Mouse (Mus musculus) forebrain, postnatal 0 days (tissue): ENCODE data around the gene Gm32802. TPM values are rescaled to one million over a fixed set of nuclear protein-coding genes. Genes with fewer than 3 reads are reported as not detected.
"Not testable (repeated sequence)": the region's sequence is repeated elsewhere in the genome, so short reads cannot be mapped to it uniquely, and the experiment has no call there.

Source experiments
- ATAC-seq: fragments of 200-750 bp; cut with Nextera tagmentation; 2 replicates; pipeline ENCODE4 v1.8.0; 2017; ENCODE audit warnings: mild to moderate bottlenecking, moderate library complexity
- DNase-seq: peaks from one replicate; pipeline ENCODE4 v3.0.0-alpha.2; 2015
- H3K27ac ChIP-seq: fragments of 300-500 bp; sonication (generic); 2 replicates; pipeline ENCODE4 v1.5.1; 2014; ENCODE audit warnings: low read depth, mild to moderate bottlenecking, antibody characterized with exemption, low read length, moderate library complexity, mixed read lengths
- H3K27me3 ChIP-seq: fragments of 300-500 bp; sonication (generic); 2 replicates; pipeline ENCODE4 v1.6.1; 2014; ENCODE audit warnings: mild to moderate bottlenecking, low read length, mixed read lengths; ENCODE audit not compliant: insufficient read depth
- H3K36me3 ChIP-seq: fragments of 300-500 bp; sonication (generic); 2 replicates; pipeline ENCODE4 v1.6.1; 2014; ENCODE audit warnings: mild to moderate bottlenecking, moderate library complexity; ENCODE audit not compliant: insufficient read depth
- H3K4me1 ChIP-seq: fragments of 300-500 bp; sonication (generic); 2 replicates; pipeline ENCODE4 v1.6.1; 2014; ENCODE audit warnings: antibody characterized with exemption; ENCODE audit not compliant: insufficient read depth
- H3K4me2 ChIP-seq: fragments of 300-500 bp; sonication (generic); 2 replicates; pipeline ENCODE4 v1.6.1; 2014; ENCODE audit warnings: low read depth, mild to moderate bottlenecking, moderate library complexity
- H3K4me3 ChIP-seq: fragments of 300-500 bp; sonication (generic); 2 replicates; pipeline ENCODE4 v1.5.1; 2014; ENCODE audit warnings: low read depth, low read length, mixed read lengths
- H3K9ac ChIP-seq: fragments of 300-500 bp; sonication (generic); 2 replicates; pipeline ENCODE4 v1.6.1; 2014; ENCODE audit warnings: mild to moderate bottlenecking
- H3K9me3 ChIP-seq: fragments of 300-500 bp; sonication (generic); 2 replicates; pipeline ENCODE4 v1.6.1; 2016; ENCODE audit warnings: low read length
- CTCF ChIP-seq: sonication (generic); IDR thresholded peaks from 2 replicates; pipeline ENCODE4 v1.5.1; 2016; ENCODE audit warnings: antibody characterized with exemption, control low read depth, low read depth
- WGBS: fragments of 180-500 bp; shearing (Covaris S2); extraction: QIAGEN DNeasy Blood & Tissue Kit; methylation state at CpG from one replicate; pipeline ENCODE4 v1.1.7; 2014; 5-methylcytosine and 5-hydroxymethylcytosine counted together
- polyA plus RNA-seq: library from polyadenylated mRNA; unstranded; fragments of >200 nt; fragmentation: Nextera tagmentation; extraction: Ambion mirVana; gene quantifications from 2 replicates; pipeline ENCODE4 v1.2.1, GENCODE M21; 2015
- total RNA-seq: library from RNA; depleted of rRNA; stranded (reverse); fragments of >200 nt; gene quantifications from 2 replicates; pipeline ENCODE4 v1.2.3, GENCODE M21; 2014; rRNA removed

Gm32802 gene
- 0.31 TPM in 1 of 2 replicates, not detected in the other for total RNA-seq
- polyA plus RNA-seq = 0.07 TPM in 1 of 2 replicates, not detected in the other

- H3K4me1 ChIP-seq, H3K4me2 ChIP-seq, H3K27ac ChIP-seq, H3K9me3 ChIP-seq, H3K36me3 ChIP-seq, ATAC-seq, DNase-seq, H3K4me3 ChIP-seq, H3K27me3 ChIP-seq, H3K9ac ChIP-seq: not testable (repeated sequence)
- WGBS = no CpG with 5 or more reads among the region's 13 CpGs
These were observed at the start of gene Gm32802 for GRCm38 (mm10) chr10:118258388-118258787. Gene Gm32802, plus strand, starts transcription at chr10:118258688.

DNA sequence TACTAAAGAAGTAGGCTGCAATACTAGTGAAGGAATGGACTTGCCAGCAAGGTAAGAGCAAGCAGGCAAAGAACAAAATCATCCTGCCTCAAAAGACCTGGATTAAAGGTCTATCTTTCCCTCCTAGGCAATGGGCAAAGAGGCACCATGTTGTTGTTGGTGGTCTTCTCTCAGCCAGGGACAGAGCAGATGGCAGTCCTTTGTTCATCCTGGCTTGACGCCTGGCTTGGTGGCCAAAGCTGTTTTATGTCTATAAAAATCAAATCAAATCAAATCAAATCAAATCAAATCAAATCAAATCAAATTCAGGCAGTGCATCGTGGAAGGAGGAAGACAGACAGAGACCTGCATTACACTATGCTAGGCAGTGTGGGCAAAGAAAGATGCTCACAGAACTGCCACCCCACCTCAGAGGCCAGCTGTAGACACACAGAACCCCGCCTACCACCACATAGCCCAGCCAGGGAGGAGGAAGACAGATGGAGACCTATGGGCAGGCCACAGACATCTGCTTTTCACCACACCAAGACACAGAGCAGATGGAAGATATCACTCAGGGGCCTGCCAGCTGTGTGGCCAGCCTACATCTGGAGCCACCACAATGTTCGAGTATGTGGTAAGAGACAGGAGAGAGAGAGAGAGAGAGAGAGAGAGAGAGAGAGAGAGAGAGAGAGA, 42.6 kb upstream of the Gm32802 start:
- not testable (repeated sequence) for ATAC-seq, H3K4me2 ChIP-seq, H3K4me3 ChIP-seq, H3K27ac ChIP-seq, H3K9ac ChIP-seq, H3K4me1 ChIP-seq, H3K27me3 ChIP-seq, H3K9me3 ChIP-seq, H3K36me3 ChIP-seq, DNase-seq
- 62% methylated on average over 2 of the region's 4 CpGs for WGBS

DNA sequence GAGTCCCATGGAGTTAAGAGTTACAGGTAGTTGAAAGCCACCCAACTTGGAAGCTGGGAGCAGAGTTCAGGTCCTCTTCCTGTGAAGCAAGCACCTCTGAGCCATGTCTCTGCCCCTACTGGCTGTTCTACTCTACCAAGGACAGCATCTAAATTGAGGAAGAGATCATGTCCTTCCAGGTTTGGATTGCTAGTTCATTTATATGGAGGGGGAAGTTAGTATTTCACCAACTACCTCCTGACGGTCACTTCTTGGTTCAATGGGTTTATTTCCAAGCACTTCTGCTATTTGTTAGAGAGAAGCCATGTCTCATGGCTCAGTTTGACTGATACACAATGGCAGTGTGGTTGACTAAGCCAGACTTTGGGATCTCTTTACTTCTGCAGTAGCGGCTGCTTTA, 30.9 kb upstream of the Gm32802 start:
- not testable (repeated sequence) for ATAC-seq, DNase-seq, H3K9me3 ChIP-seq, H3K27me3 ChIP-seq, H3K4me2 ChIP-seq, H3K27ac ChIP-seq, H3K4me1 ChIP-seq, H3K4me3 ChIP-seq, H3K9ac ChIP-seq, H3K36me3 ChIP-seq
- no CpG with 5 or more reads among the region's 2 CpGs for WGBS

DNA sequence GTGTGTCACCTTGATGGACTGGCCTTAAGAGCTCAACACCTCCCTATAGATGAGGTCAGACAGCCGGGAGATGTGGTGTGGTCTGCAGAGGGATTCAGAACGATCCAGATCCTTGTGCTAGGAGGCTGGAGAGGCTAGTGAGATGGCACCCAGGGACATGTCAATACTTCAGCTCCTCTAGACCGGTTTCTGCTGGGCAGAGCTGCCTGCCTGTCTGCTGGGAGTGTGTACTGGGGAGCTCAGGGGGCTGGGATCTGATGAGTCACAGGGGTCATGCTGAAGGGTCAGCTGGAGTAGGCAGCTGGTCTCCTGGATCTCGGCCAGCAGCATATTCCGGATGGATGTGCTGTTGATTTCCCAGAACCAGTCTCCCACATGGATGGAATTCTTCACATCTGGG, 25.9 kb upstream of the Gm32802 start:
- H3K9ac ChIP-seq, DNase-seq, ATAC-seq, H3K9me3 ChIP-seq, H3K4me3 ChIP-seq, H3K27me3 ChIP-seq, H3K27ac ChIP-seq, H3K4me1 ChIP-seq, H3K4me2 ChIP-seq, H3K36me3 ChIP-seq: not testable (repeated sequence)
- WGBS = no CpG with 5 or more reads among the region's 5 CpGs

DNA sequence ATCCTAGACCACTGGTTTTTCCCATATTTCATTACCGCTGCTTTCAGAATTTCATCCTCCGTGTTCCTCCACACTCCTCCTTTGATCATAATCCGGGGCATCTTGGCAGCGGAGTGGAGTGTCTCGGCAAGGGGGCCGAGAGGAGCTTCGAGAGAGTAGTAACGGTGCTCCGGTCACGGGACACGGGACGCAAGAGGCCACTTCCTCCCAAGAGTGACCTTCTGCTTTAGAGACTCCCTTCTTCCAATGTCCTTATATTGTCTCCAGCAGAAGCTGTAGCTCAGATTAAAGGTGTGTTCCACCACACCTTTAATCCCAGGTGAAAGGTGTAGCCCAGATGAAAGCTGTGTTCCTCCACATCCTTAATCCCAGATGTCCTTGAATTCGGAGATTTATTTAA, 17.8 kb upstream of the Gm32802 start, which contains the start of gene Gm32717:
Gene Gm32717, minus strand, starts transcription at position 101 of the 400 bp plus-strand sequence.
- DNase-seq, H3K4me2 ChIP-seq, H3K9ac ChIP-seq, H3K4me3 ChIP-seq, H3K9me3 ChIP-seq, H3K27me3 ChIP-seq, H3K27ac ChIP-seq, ATAC-seq, H3K4me1 ChIP-seq, H3K36me3 ChIP-seq: not testable (repeated sequence)
- WGBS = no CpG with 5 or more reads among the region's 13 CpGs

DNA sequence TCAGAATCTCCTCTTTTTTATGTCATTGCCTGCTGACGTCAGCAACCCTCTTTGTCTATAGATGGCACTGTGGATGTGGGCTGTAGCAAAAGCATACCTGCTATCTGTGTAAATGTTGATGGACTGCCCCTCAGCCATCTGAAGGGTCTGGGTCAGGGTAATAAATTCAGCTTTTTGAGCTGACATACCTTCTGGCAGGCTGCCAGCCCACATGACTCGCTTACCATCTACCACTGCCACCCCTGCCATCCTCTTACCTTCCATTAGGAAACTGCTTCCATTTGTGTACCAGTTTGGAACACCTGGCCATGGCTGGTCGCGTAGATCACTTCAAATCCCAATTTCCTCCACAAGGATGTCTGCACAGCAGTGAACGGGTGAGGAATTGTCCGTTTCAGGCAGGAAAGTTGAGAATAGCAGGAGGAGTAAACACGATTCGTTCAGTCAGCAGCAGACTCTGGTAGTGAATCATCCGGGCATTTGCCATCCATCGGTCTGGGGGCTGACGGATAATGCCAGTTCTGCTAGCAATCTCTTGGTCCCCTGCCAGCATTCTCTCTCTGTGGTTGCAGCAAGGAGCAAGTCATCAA, 9.4 kb upstream of the Gm32802 start:
- H3K27me3 ChIP-seq, ATAC-seq, H3K36me3 ChIP-seq, H3K9ac ChIP-seq, H3K4me1 ChIP-seq, H3K27ac ChIP-seq, H3K9me3 ChIP-seq, H3K4me3 ChIP-seq: not testable (repeated sequence)
- peak overlapping the region; percentile 15; the same call in 1 of the 2 replicates for H3K4me2 ChIP-seq
- WGBS = 50% methylated on average over 11 of the region's 11 CpGs
- DNase-seq = peak; percentile 37

- Histone ChIP-seq H3K36me3 (no peaks in the 10 kb centered on the region), H3K9me3 (no peaks in the 10 kb centered on the region), H3K4me2 (no peak overlapping the region), H3K27ac (no peak overlapping the region), H3K4me3 (no peak overlapping the region), H3K9ac (no peak overlapping the region), H3K4me1 (no peaks in the 10 kb centered on the region), H3K27me3 (no peaks in the 10 kb centered on the region)
- 38% methylated on average over 10 of the region's 10 CpGs for WGBS
- DNase-seq (peak; percentile 74), ATAC-seq (peak; percentile 59)
- TF ChIP-seq CTCF = peak; percentile 71
These were observed 7.6 kb upstream of the Gm32802 start for GRCm38 (mm10) chr10:118250852-118251295.

GRCm38 (mm10) chr10:118268812-118269211, 10.3 kb downstream of the Gm32802 start:
- ATAC-seq, H3K9ac ChIP-seq: not testable (repeated sequence)
- 69% methylated on average over 3 of the region's 8 CpGs for WGBS

GRCm38 (mm10) chr10:118271416-118271815, 12.9 kb downstream of the Gm32802 start:
- not testable (repeated sequence) for H3K4me3 ChIP-seq, ATAC-seq

More at GRCm38 (mm10) chr10:118268812-118269211, 10.3 kb downstream of the Gm32802 start:
- H3K4me1 ChIP-seq, H3K27ac ChIP-seq, H3K36me3 ChIP-seq, H3K9me3 ChIP-seq, H3K4me2 ChIP-seq, H3K27me3 ChIP-seq, DNase-seq, H3K4me3 ChIP-seq: not testable (repeated sequence)

GRCm38 (mm10) chr10:118278069-118278468, 19.6 kb downstream of the Gm32802 start:
- not testable (repeated sequence) for H3K4me2 ChIP-seq, DNase-seq, H3K4me3 ChIP-seq, H3K9me3 ChIP-seq, H3K4me1 ChIP-seq, H3K27me3 ChIP-seq, H3K36me3 ChIP-seq, ATAC-seq, H3K9ac ChIP-seq, H3K27ac ChIP-seq
- no CpG with 5 or more reads among the region's 4 CpGs for WGBS

More at GRCm38 (mm10) chr10:118271416-118271815, 12.9 kb downstream of the Gm32802 start:
- H3K4me1 ChIP-seq, H3K27ac ChIP-seq, H3K9ac ChIP-seq, H3K36me3 ChIP-seq, H3K27me3 ChIP-seq, H3K9me3 ChIP-seq, H3K4me2 ChIP-seq, DNase-seq: not testable (repeated sequence)
- WGBS = 100% methylated on average over 1 of the region's 2 CpGs
